Comparison of ENCODE assay signal across 9 mouse cellular contexts in the genomic region with DNA sequence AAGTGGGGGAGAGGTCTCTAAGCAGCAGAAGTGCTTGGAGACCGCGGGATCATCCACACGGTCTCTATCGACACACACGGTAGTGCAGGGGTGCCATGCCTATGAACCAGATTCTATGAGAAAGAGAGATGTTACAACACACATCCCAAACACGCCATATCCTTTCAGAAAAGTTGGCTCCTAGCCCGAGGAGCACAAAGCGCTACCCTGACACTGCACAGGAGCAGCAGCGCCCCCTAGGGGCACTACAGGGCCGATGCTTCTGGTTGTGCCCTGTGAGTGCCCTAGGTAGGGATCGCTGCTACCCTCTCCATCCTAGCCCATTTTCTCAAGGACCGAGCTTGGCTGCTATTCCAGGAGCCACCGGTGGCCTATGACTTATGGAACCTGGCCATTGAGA. TPM values are rescaled to one million over a fixed set of nuclear protein-coding genes. Genes with fewer than 3 reads are reported as not detected.
DNase-seq lines count a peak whose midpoint lies in the region; ATAC-seq lines count a peak whose summit lies in the region.
"Had no signal": no experiment of that assay in that cellular context is flagged by ENCODE, and none has a peak within 500 bp of the region (broad histone marks: within the 10 kb centered on the region; RNA-seq: fewer than 3 reads in every experiment).

No protein-coding gene starts in this region.

- no peaks in the 10 kb centered on the region for H3K36me3 ChIP-seq in midbrain, embryonic 11.5 days (ENCODE audit: control insufficient read depth, insufficient read depth, low read length)
- no peaks in the 10 kb centered on the region for H3K36me3 ChIP-seq in midbrain, embryonic 13.5 days
- no peaks in the 10 kb centered on the region for H3K36me3 ChIP-seq in heart, embryonic 15.5 days
- H3K36me3 ChIP-seq in stomach, embryonic 16.5 days (ENCODE audit: control insufficient read depth, insufficient read depth, low read length) = no peaks in the 10 kb centered on the region
- H3K36me3 ChIP-seq: embryonic facial prominence, embryonic 15.5 days had no signal

- no peak overlapping the region for H3K4me3 ChIP-seq in midbrain, embryonic 11.5 days (ENCODE audit: low read depth, low read length)
- H3K4me3 ChIP-seq in midbrain, embryonic 13.5 days (replicated peaks) = no peak overlapping the region
- no peak overlapping the region; the same call in 1 of the 2 replicates for H3K4me3 ChIP-seq in heart, embryonic 15.5 days
- no peak overlapping the region for H3K4me3 ChIP-seq in stomach, embryonic 16.5 days (replicated peaks; ENCODE audit: low read length)
- H3K4me3 ChIP-seq: embryonic facial prominence, embryonic 15.5 days had no signal

- H3K9me3 ChIP-seq in midbrain, embryonic 11.5 days (ENCODE audit: control insufficient read depth, low read length) = no peaks in the 10 kb centered on the region
- no peaks in the 10 kb centered on the region for H3K9me3 ChIP-seq in midbrain, embryonic 13.5 days
- no peaks in the 10 kb centered on the region for H3K9me3 ChIP-seq in heart, embryonic 15.5 days (replicated peaks)
- no peaks in the 10 kb centered on the region for H3K9me3 ChIP-seq in stomach, embryonic 16.5 days (replicated peaks; ENCODE audit: control insufficient read depth, low read length)
- H3K9me3 ChIP-seq: embryonic facial prominence, embryonic 15.5 days had no signal

- H3K27ac ChIP-seq in midbrain, embryonic 11.5 days (ENCODE audit: low read depth, low read length) = no peak overlapping the region
- H3K27ac ChIP-seq in midbrain, embryonic 13.5 days = no peak overlapping the region
- no peak overlapping the region for H3K27ac ChIP-seq in heart, embryonic 15.5 days
- no peak overlapping the region for H3K27ac ChIP-seq in stomach, embryonic 16.5 days (ENCODE audit: low read length)
- H3K27ac ChIP-seq: embryonic facial prominence, embryonic 15.5 days had no signal

- H3K9ac ChIP-seq in midbrain, embryonic 11.5 days (ENCODE audit: low read length) = no peak overlapping the region
- no peak overlapping the region for H3K9ac ChIP-seq in midbrain, embryonic 13.5 days (replicated peaks)
- H3K9ac ChIP-seq in heart, embryonic 15.5 days = no peak overlapping the region
- no peak overlapping the region for H3K9ac ChIP-seq in stomach, embryonic 16.5 days (ENCODE audit: low read length)
- H3K9ac ChIP-seq: embryonic facial prominence, embryonic 15.5 days had no signal

- H3K27me3 ChIP-seq in midbrain, embryonic 11.5 days (ENCODE audit: control insufficient read depth, insufficient read depth, low read length) = no peaks in the 10 kb centered on the region
- H3K27me3 ChIP-seq in midbrain, embryonic 13.5 days = no peaks in the 10 kb centered on the region
- H3K27me3 ChIP-seq in heart, embryonic 15.5 days = no peaks in the 10 kb centered on the region
- H3K27me3 ChIP-seq in stomach, embryonic 16.5 days (ENCODE audit: control insufficient read depth, insufficient read depth, low read length) = no peaks in the 10 kb centered on the region
- H3K27me3 ChIP-seq: embryonic facial prominence, embryonic 15.5 days had no signal

- WGBS in midbrain, embryonic 11.5 days = 30% methylated on average over 13 of the region's 13 CpGs
- WGBS in midbrain, embryonic 13.5 days = 37% methylated on average over 13 of the region's 13 CpGs
- 18% methylated on average over 13 of the region's 13 CpGs for WGBS in heart, embryonic 15.5 days
- WGBS in stomach, embryonic 16.5 days = 32% methylated on average over 13 of the region's 13 CpGs

- no peaks in the 10 kb centered on the region for H3K4me1 ChIP-seq in midbrain, embryonic 11.5 days (ENCODE audit: control insufficient read depth, insufficient read depth, low read length)
- H3K4me1 ChIP-seq in midbrain, embryonic 13.5 days (replicated peaks) = no peaks in the 10 kb centered on the region
- H3K4me1 ChIP-seq in heart, embryonic 15.5 days (replicated peaks) = peaks cover 39% of the 10 kb centered on the region
- H3K4me1 ChIP-seq in stomach, embryonic 16.5 days (ENCODE audit: control insufficient read depth, insufficient read depth, low read length) = 0 out of 2 replicates have a peak, but pooled peaks cover 2% of the 10 kb centered on the region

- 0 out of 2 replicates have a peak, but pooled peaks have one; percentile 2 for ATAC-seq in midbrain, embryonic 11.5 days (ENCODE audit: low FRiP score)
- ATAC-seq in midbrain, embryonic 13.5 days = no peak
- ATAC-seq in heart, embryonic 15.5 days (replicated peaks; ENCODE audit: insufficient number of reproducible peaks, insufficient read depth, low FRiP score, low read depth) = no peak; the same call in 1 of the 2 replicates
- peak; percentile 90 for ATAC-seq in megakaryocyte, adult 5-6 weeks (ENCODE audit: poor library complexity, severe bottlenecking)
- peak; percentile 18; the same call in 1 of the 2 replicates for ATAC-seq in stomach, embryonic 16.5 days (ENCODE audit: insufficient read depth, low FRiP score)

- DNase-seq in midbrain, embryonic 11.5 days (ENCODE audit: low spot score, missing footprints) = no peak
- DNase-seq in adrenal gland, postnatal 10 days = peak; percentile 85
- DNase-seq in embryo, embryonic 11 days = peak; percentile 59
- peak; percentile 64 for DNase-seq in left cerebral cortex, adult 11 months (ENCODE audit: low spot score)

- 0 out of 2 replicates have a peak overlapping the region, but pooled peaks have one; percentile 10 for H3K4me2 ChIP-seq in midbrain, embryonic 11.5 days
- H3K4me2 ChIP-seq in midbrain, embryonic 13.5 days (replicated peaks) = no peak overlapping the region
- H3K4me2 ChIP-seq in heart, embryonic 15.5 days = peak overlapping the region; percentile 39
- peak overlapping the region; percentile 39; the same call in 1 of the 2 replicates for H3K4me2 ChIP-seq in stomach, embryonic 16.5 days (ENCODE audit: low read depth, low read length)
- H3K4me2 ChIP-seq: embryonic facial prominence, embryonic 15.5 days had no signal

RNA-seq across cellular contexts. Expression of gene Ncl, which starts 21.8 kb away (rescaled TPM):
- 339 and 375 TPM in 2 replicates for polyA plus RNA-seq in midbrain, embryonic 11.5 days (2014; fragmentation: Nextera tagmentation; extraction: Ambion mirVana)
- polyA plus RNA-seq in midbrain, embryonic 13.5 days (2015; fragmentation: Nextera tagmentation; extraction: Ambion mirVana) = 241 and 244 TPM in 2 replicates
- total RNA-seq in adrenal gland, postnatal 10 days (2021) = 100 to 1,000 TPM; 242 to 251 TPM
- 219 and 239 TPM in 2 replicates for polyA plus RNA-seq in heart, embryonic 15.5 days (2015; fragmentation: Nextera tagmentation; extraction: Ambion mirVana)
- 150 and 167 TPM in 2 replicates for total RNA-seq in megakaryocyte, adult 5-6 weeks (2015)
- 156 and 194 TPM in 2 replicates for total RNA-seq in megakaryocyte, adult 5-6 weeks (2017)
- 346 and 382 TPM in 2 replicates for polyA plus RNA-seq in stomach, embryonic 16.5 days (2015; fragmentation: Nextera tagmentation; extraction: Ambion mirVana)

RNA-seq across cellular contexts. Expression of gene Nmur1, which starts 45.0 kb away (rescaled TPM):
- polyA plus RNA-seq in midbrain, embryonic 11.5 days (2014; fragmentation: Nextera tagmentation; extraction: Ambion mirVana) = not detected in 2 replicates
- polyA plus RNA-seq in midbrain, embryonic 13.5 days (2015; fragmentation: Nextera tagmentation; extraction: Ambion mirVana) = 0.22 TPM in 1 of 2 replicates, not detected in the other
- not detected for total RNA-seq in adrenal gland, postnatal 10 days (2021)
- not detected in 2 replicates for polyA plus RNA-seq in heart, embryonic 15.5 days (2015; fragmentation: Nextera tagmentation; extraction: Ambion mirVana)
- not detected in 2 replicates for total RNA-seq in megakaryocyte, adult 5-6 weeks (2015)
- not detected in 2 replicates for total RNA-seq in megakaryocyte, adult 5-6 weeks (2017)
- polyA plus RNA-seq in stomach, embryonic 16.5 days (2015; fragmentation: Nextera tagmentation; extraction: Ambion mirVana) = not detected in 2 replicates
- polyA plus RNA-seq: embryonic facial prominence, embryonic 15.5 days had no signal

RNA-seq across cellular contexts. Expression of gene Tex44, which starts 45.1 kb away (rescaled TPM):
- not detected in 2 replicates for polyA plus RNA-seq in midbrain, embryonic 11.5 days (2014; fragmentation: Nextera tagmentation; extraction: Ambion mirVana)
- polyA plus RNA-seq in midbrain, embryonic 13.5 days (2015; fragmentation: Nextera tagmentation; extraction: Ambion mirVana) = not detected in 2 replicates
- not detected for total RNA-seq in adrenal gland, postnatal 10 days (2021)
- not detected in 2 replicates for polyA plus RNA-seq in heart, embryonic 15.5 days (2015; fragmentation: Nextera tagmentation; extraction: Ambion mirVana)
- total RNA-seq in megakaryocyte, adult 5-6 weeks (2015) = not detected in 2 replicates
- total RNA-seq in megakaryocyte, adult 5-6 weeks (2017) = not detected in 2 replicates
- polyA plus RNA-seq in stomach, embryonic 16.5 days (2015; fragmentation: Nextera tagmentation; extraction: Ambion mirVana) = not detected in 2 replicates
- polyA plus RNA-seq: embryonic facial prominence, embryonic 15.5 days had no signal

Comparison
In these comparisons a context has a peak if more than half of its experiments do, and no peak if none do; other contexts are left out.
1. ATAC-seq: peak in midbrain, embryonic 11.5 days (single experiment), megakaryocyte, adult 5-6 weeks (single experiment) and stomach, embryonic 16.5 days (single experiment); none in midbrain, embryonic 13.5 days (single experiment) and heart, embryonic 15.5 days (single experiment).